Mouse (Mus musculus) splenic B cell, adult 2 months (primary cell): Measurements from ENCODE around the gene Trpm8.

ENCODE experiments used
- DNase-seq: peaks from one replicate; pipeline ENCODE4 v3.0.0-alpha.2; 2011; ENCODE audit warnings: low read depth, low spot score
- H3K27me3 ChIP-seq: 2 replicates; pipeline ENCODE4 v1.6.1; 2012; ENCODE audit warnings: mild to moderate bottlenecking, low read length, moderate library complexity, mixed read lengths; ENCODE audit not compliant: control insufficient read depth, poor library complexity, insufficient read depth, severe bottlenecking
- H3K36me3 ChIP-seq: 2 replicates; pipeline ENCODE4 v1.6.1; 2012; ENCODE audit warnings: mild to moderate bottlenecking, low read length, moderate library complexity, mixed read lengths; ENCODE audit not compliant: control insufficient read depth, poor library complexity, insufficient read depth, severe bottlenecking

Trpm8 gene

DNA sequence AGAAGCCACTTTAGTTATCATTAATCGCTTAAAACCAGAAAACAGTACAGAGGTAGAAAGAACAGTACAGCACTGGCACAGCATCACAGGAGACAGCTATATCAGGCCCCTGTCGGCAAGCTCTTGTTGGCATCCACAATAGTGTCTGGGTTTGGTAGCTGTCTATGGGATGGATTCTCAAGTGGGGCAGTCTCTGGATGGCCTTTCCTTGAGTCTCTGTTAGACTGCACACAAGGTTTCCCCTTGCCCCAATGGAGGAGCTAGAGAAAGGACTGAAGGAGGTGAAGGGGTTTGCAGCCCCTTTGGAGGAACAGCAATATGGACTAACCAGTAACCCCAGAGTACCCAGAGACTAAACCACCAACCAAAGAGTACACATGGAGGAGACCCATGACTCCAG is 14.6 kb downstream of the Trpm8 start:
- peak; percentile 7 for DNase-seq
- H3K27me3 ChIP-seq, result no peaks in the 10 kb centered on the region
- H3K36me3 ChIP-seq, result no peaks in the 10 kb centered on the region

DNA sequence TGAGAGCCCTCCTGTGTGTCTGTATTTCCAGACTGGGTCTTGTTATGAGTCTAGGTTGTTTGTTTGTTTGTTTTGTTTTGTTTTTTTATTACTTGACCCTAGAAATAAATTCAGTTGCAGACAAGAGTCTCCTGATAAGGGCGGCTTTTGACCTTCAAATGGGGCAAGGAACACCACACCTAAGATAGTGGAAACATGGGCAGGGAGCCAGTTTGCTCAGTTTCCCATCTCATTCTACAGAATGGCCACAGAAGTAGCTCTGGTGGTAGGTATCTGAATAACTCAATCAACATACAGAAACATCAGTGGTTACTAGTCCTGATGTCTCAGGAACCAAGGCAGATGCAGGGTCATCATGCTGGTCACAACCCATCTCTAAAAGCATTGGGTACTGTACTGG is 17.2 kb downstream of the Trpm8 start:
- H3K36me3 ChIP-seq, result no peaks in the 10 kb centered on the region
- H3K27me3 ChIP-seq, result no peaks in the 10 kb centered on the region
- peak; percentile 7 for DNase-seq

DNA sequence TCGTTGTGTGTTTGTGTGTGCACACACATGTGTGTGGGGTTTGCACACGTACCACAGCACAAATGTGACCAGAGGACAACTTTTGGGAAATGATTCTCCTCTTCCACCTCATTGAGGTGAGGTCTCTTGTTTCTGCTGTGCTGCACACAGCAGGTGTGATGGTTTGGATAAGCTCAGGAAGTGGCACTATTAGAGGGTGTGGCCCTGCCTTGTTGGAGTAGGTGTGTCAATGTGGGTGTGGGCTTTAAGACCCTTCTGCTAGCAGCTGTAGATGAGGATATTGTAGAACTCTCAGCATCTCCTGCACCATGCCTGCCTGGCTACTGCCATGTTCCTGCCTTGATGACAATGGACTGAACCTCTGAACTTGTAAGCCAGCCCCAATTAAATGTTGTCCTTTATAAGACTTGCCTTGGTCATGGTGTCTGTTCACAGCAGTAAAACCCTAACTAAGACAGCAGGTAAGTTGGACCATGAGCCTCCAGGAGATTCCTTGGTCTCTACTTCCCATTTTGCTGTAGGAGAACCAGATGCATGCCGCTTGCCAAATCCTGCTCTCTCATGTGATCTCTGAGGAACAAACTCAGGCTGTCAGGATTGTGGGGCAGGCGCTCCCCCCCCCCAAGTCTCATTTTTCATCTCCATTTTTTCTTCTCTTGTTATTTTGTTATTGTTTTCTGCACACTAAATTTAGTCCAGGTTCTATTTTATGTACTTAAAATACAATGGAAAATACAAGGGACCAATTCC is 18.9 kb downstream of the Trpm8 start:
- peak; percentile 17 for DNase-seq
- H3K36me3 ChIP-seq, result no peaks in the 10 kb centered on the region
- no peaks in the 10 kb centered on the region for H3K27me3 ChIP-seq

DNA sequence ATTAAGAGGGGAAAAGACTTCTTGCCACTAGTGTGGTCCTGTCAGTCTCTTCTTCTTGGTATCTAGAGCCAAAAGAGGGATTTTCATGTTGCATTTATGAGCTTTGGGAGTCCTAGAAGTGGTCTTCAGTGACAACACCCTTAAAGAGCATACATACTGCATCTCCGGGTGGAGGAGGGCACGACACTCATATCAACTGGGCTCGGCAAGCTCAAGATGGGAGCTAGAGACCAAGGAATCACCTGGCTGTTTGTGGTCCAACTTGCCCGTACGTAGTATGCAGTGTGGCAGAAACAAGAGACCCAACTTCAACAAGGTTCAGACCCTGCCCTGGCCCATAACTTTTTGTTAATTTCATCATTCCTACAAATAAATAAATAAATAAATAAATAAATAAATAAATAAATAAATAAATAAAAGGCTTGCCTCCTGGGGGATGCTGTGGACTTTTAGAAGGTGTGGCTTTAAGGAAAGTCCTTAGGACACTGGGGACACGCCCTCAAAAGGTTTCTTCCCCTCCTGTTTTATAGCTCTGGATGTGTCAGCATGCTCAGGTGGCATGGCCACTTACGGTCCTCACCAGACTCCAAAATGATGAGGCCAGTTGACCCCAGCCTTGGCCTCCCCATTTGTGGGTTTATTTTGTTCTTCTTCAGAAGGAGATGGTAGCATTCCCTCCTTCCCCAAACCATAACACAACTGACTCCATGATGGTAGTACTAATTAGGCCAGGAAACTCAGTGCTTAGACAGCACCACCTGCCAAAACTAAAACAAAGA is 20.2 kb downstream of the Trpm8 start:
- no peaks in the 10 kb centered on the region for H3K36me3 ChIP-seq
- peak; percentile 11 for DNase-seq
- H3K27me3 ChIP-seq, result no peaks in the 10 kb centered on the region

DNA sequence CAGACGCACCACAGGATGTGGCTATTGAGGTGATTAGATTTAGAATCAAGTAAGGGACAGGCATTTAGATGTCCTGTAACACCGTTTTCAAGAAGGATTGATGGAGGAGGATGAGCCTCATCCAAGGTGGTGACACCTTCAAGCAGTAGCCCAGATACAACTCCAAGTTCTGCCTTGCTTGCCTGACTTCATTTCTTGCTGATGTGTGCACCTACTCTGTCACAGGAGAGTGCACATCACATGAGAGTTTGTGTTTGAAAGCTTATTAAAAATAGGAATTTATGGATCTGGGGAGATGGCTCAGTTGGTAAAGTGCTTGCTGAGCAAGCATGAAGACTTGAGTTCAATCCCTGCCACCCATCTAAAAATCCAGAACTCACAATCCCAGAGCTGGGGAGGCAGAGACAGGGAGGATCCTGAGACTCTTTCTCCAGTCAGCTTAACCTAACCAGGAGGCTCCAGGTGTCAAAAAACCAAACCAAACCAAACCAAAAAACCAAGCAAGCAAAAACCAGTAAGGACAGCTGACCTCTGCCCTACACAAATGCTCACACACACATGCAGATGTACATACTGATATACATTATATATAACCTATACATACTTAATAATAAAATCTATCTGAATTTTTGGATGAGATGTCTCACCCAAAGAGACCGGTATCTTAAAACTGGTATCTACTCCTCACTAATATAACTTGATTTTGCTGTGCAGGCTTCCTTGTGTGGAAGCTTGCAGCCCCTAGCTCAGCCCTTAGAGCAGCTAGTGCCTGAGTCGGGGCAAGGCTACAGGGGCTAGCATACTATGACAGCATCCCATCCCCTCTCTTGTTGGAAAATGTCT is 21.4 kb downstream of the Trpm8 start:
- DNase-seq, result peak; percentile 14
- Histone ChIP-seq H3K36me3 (no peaks in the 10 kb centered on the region), H3K27me3 (no peaks in the 10 kb centered on the region)

DNA sequence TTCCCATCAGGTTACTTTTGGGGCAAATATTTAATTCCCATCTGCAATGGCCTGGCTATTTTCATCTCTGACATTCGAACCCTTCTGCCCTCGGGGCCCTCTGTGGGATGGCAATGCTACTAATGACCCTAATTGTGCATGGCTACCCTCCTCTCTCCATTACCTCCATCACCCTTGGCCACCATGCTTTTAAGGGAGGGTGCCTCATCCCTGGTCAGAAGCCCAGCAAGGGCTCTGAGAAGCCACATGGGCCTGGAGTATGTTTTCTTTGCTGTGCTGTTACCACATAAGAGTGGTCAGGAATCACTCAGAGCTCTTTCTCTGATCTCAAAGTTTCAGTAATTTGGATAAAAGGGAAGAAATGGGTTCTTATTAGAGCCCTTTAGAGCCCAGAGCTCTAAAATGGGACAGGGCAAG is 22.1 kb downstream of the Trpm8 start:
- peak; percentile 5 for DNase-seq
- Histone ChIP-seq H3K27me3 (no peaks in the 10 kb centered on the region), H3K36me3 (no peaks in the 10 kb centered on the region)

DNA sequence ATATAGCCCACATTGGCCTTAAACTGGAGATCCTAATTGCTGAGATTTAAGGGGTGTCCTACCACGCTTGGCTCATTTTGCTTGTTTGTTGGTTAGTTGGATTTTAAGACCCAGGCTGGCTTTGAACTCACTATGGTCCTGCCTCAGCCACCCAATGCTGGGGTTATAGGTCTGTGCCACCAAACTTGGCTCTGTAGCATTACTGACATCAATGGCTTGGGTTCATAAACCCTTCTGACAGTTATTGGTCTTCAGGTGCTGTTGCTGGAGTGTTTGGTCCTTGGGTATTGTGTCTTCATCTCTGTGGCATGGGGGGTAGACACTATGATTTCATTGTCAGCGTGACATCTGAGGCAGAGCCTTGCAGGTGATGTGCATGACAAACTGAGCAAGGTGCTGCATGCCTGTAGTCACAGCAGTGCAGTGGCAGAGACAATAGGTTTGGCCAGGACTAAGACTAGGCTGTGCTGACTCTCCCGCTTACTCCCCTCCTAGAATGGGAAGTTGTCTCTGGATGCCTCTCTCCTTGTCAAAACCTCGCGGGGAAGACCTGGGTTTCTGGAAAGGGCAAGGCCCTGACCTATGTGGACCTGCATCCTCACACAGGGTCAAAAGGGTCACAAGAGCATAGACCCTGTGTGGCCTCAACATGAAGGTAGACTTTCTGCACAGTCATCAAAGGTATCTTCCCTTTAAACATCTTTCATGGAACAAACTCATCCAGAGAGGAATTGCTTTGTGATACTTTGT is 23.0 kb downstream of the Trpm8 start:
- Histone ChIP-seq H3K27me3 (no peaks in the 10 kb centered on the region), H3K36me3 (no peaks in the 10 kb centered on the region)
- DNase-seq, result peak; percentile 19

DNA sequence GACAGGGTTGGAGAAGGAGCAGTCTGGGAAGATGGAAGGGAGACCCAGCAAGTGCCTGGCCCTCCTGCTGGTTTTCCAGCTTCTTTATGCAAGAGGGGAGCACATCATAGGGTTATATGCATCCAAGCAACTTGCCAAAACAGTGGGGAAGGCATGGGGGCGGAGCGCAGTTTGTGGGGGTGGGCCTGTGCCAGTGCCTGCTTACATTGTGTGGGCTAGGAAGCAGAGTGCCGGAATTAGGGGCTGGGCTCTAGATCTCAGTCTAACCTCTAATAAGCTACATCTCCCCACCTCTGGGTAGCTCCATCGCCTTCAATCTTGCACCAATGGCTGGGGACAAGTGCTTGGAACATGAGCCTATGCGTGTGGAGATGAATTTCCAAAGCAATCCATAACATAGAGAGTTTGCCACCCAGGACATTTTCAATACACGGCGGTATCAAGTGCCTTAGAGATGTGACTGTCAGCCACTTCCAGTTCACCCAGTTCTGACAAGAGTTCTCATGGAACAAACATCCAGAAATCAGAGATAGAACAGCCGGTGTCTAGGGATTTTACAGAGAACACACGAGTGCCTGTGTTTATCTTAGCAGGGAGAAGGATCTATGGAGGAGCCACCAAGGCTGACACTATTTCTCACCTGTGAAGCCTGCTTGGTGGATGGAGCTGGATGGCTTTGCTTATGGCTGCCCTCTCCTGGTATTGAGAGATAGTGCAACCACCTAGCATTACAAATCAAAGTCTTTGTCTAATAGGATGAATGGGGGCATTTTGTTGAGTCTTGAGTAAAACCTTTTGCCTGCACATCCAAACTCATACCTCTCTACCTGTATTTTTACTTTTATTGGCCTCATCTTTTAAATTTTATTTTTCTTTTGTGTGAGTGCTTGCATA is 23.9 kb downstream of the Trpm8 start:
- DNase-seq, result peak; percentile 31
- Histone ChIP-seq H3K27me3 (no peaks in the 10 kb centered on the region), H3K36me3 (no peaks in the 10 kb centered on the region)

DNA sequence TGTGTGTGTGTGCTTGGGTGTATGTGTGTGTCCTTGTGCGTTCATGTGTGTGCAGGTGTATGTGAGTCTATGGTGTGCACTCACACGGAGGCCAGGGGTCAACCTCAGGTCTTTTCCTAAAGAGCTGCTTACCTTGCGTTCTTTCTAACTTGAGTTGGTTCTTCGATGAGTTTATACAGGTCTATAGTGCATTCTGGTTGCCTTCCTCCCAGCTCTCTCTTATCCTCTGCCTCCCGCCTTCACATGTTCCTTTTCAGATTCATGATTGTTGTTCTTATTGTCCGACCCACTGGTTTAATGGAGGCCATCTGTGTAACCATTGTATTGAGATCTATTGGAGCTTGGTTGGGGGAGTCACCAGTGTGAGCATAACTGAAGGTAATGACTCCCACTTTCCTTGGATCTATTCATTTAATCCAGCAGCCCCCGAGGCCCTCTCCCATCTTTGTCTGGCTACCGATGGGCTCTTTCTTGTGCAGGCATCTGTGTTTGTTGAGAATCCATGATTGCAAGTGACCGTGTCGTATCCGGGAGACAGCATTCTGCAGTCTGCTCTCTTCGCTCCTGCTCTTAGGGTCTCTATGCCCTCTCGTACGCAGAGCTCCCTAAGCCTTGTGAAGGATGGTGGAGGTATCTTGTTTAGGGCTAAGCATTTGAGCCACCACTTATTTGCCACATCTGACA is 24.7 kb downstream of the Trpm8 start:
- peak; percentile 15 for DNase-seq
- no peaks in the 10 kb centered on the region for H3K27me3 ChIP-seq
- H3K36me3 ChIP-seq, result no peaks in the 10 kb centered on the region

DNA sequence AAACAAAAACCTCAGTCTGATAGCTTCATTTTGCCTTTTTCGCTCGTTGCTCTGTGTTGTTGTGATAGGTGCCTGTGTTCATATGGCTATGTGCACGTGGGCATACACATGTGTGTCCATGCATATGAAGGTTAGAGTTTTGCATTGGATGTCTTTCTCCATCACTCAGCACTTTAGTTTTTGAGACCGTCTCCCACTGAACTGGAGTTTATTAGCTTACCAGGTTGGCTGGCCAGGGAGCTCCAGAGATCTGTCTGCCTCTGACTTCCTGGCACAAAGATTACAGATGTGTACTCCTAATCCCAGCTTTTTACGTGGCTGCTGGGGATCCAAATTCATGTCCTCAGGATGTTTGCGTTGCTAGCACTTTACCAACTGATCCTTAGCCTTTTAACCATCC is 26.3 kb downstream of the Trpm8 start:
- peak; percentile 12 for DNase-seq
- Histone ChIP-seq H3K27me3 (no peaks in the 10 kb centered on the region), H3K36me3 (no peaks in the 10 kb centered on the region)

DNA sequence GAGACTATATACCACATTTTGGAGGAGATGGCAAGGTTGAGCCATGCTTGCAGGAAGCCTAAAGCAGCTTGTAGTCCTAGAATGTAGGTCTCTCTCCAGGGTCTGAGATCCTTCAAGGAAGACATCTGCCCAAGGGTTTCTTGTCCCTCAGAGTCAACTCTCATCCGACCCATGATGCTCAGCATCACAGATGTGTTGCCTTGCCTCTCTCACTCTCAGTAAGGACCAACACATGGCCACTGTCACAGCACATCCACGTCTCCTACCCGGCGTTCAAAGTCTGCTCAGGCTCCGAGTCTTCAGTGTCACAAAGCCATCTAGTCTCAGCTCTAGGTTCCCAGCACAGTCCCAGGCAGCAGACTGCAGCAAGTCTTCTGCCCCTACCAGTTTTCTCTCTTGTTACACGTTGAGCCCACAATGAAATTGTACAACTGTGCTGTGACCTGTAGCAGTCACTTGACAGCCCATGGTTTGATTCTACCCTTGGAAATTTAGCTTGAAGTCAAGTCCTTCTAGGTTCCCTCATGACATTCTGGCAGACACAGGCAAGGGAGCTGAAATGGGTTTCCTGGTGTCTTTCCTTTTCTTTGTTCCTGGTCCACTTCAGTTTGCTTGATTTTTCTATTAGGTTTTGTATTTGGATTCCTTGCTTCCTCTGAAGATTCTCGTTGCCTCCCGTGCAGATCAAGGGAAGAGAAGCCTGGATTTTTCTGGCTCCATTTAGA is 27.0 kb downstream of the Trpm8 start:
- H3K27me3 ChIP-seq, result no peaks in the 10 kb centered on the region
- H3K36me3 ChIP-seq, result no peaks in the 10 kb centered on the region
- DNase-seq, result peak; percentile 23

DNA sequence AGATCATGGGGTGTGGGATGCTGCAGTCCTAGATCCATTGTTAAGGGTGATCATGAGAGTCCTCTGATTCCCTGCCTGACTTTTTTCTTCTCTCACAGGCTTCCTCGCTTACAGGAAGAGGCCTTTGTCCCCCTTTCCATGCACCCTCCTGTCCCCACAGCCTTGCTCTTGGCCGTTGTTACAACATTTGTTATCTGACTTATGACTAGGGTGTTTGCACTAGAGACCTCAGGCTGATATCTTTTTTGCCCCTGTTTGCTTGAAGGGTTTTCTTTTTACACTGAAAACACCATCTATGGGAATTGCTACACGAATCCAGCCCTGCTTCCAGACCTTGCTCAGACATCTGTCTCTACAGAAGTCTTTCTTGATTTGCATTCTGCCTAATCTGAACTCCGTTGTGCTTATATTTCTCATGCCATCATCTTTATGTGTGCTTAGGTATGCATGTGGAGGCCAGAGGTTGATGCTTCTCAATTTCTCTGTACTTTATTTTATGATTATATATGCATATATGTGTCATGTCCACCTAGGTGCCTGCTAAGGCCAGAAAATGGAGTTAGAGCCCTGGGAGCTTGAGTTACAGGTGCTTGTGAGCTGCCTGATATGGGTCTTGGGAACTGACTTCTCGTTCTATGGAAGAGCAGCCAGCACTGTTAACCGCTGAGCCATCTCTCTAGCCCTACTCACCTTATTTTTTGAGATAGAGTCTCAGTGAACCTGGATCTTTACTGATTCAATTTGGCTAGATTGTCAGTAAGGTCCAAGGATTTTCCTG is 27.7 kb downstream of the Trpm8 start:
- no peaks in the 10 kb centered on the region for H3K27me3 ChIP-seq
- no peaks in the 10 kb centered on the region for H3K36me3 ChIP-seq
- DNase-seq, result peak; percentile 6
